Mouse (Mus musculus): ENCODE results near the gene Ccnd3. TPM values are rescaled to one million over a fixed set of nuclear protein-coding genes. Genes with fewer than 3 reads are reported as not detected.
A peak's percentile ranks its signal among the peaks of the same experiment; 100 is the strongest.
"Not testable (repeated sequence)": the region's sequence is repeated elsewhere in the genome, so short reads cannot be mapped to it uniquely, and the experiment has no call there.

Gene Ccnd3
- total RNA-seq, 1 experiment from 2014 or later: 232 TPM

- ATAC-seq (ENCODE audit: extremely low read depth, insufficient number of reproducible peaks, low FRiP score, poor library complexity, severe bottlenecking): no peak
Measured at GRCm38 (mm10) chr17:47572436-47572835, 67.6 kb downstream of the Ccnd3 start.

GRCm38 (mm10) chr17:47574028-47574427, 69.2 kb downstream of the Ccnd3 start:
- ATAC-seq (ENCODE audit: extremely low read depth, insufficient number of reproducible peaks, low FRiP score, poor library complexity, severe bottlenecking): no peak

- no peak for ATAC-seq (ENCODE audit: extremely low read depth, insufficient number of reproducible peaks, low FRiP score, poor library complexity, severe bottlenecking)
Measured at GRCm38 (mm10) chr17:47574830-47575229, 70.0 kb downstream of the Ccnd3 start.

GRCm38 (mm10) chr17:47578655-47579054, 73.8 kb downstream of the Ccnd3 start:
- ATAC-seq (ENCODE audit: extremely low read depth, insufficient number of reproducible peaks, low FRiP score, poor library complexity, severe bottlenecking): no peak

GRCm38 (mm10) chr17:47580962-47581361, 76.1 kb downstream of the Ccnd3 start:
- no peak for ATAC-seq (ENCODE audit: extremely low read depth, insufficient number of reproducible peaks, low FRiP score, poor library complexity, severe bottlenecking)

- no peak for ATAC-seq (ENCODE audit: extremely low read depth, insufficient number of reproducible peaks, low FRiP score, poor library complexity, severe bottlenecking)
Measured at GRCm38 (mm10) chr17:47588517-47588916, 83.7 kb downstream of the Ccnd3 start.

GRCm38 (mm10) chr17:47591073-47591472, 86.2 kb downstream of the Ccnd3 start:
- no peak for ATAC-seq (ENCODE audit: extremely low read depth, insufficient number of reproducible peaks, low FRiP score, poor library complexity, severe bottlenecking)

GRCm38 (mm10) chr17:47593215-47593853, 88.5 kb downstream of the Ccnd3 start:
- ATAC-seq (ENCODE audit: extremely low read depth, insufficient number of reproducible peaks, low FRiP score, poor library complexity, severe bottlenecking): peak; percentile 81

GRCm38 (mm10) chr17:47593854-47594182, 89.0 kb downstream of the Ccnd3 start:
- no peak for ATAC-seq (ENCODE audit: extremely low read depth, insufficient number of reproducible peaks, low FRiP score, poor library complexity, severe bottlenecking)

GRCm38 (mm10) chr17:47594183-47594968, 89.5 kb downstream of the Ccnd3 start:
- no peak for ATAC-seq (ENCODE audit: extremely low read depth, insufficient number of reproducible peaks, low FRiP score, poor library complexity, severe bottlenecking)

GRCm38 (mm10) chr17:47594969-47595247, 90.1 kb downstream of the Ccnd3 start:
- ATAC-seq (ENCODE audit: extremely low read depth, insufficient number of reproducible peaks, low FRiP score, poor library complexity, severe bottlenecking): no peak

- ATAC-seq (ENCODE audit: extremely low read depth, insufficient number of reproducible peaks, low FRiP score, poor library complexity, severe bottlenecking): peak; percentile 27; the same call in 1 of the 2 replicates
Measured at GRCm38 (mm10) chr17:47595248-47596161, 90.7 kb downstream of the Ccnd3 start.

GRCm38 (mm10) chr17:47596162-47596838, 91.4 kb downstream of the Ccnd3 start:
- ATAC-seq (ENCODE audit: extremely low read depth, insufficient number of reproducible peaks, low FRiP score, poor library complexity, severe bottlenecking): no peak

- ATAC-seq (ENCODE audit: extremely low read depth, insufficient number of reproducible peaks, low FRiP score, poor library complexity, severe bottlenecking): no peak
Measured at GRCm38 (mm10) chr17:47596839-47597164, 92.0 kb downstream of the Ccnd3 start.

GRCm38 (mm10) chr17:47597261-47597660, 92.4 kb downstream of the Ccnd3 start:
- no peak for ATAC-seq (ENCODE audit: extremely low read depth, insufficient number of reproducible peaks, low FRiP score, poor library complexity, severe bottlenecking)

GRCm38 (mm10) chr17:47597838-47598579, 93.2 kb downstream of the Ccnd3 start:
- peak; percentile 23; the same call in 1 of the 2 replicates for ATAC-seq (ENCODE audit: extremely low read depth, insufficient number of reproducible peaks, low FRiP score, poor library complexity, severe bottlenecking)

- not testable (repeated sequence) for ATAC-seq (ENCODE audit: extremely low read depth, insufficient number of reproducible peaks, low FRiP score, poor library complexity, severe bottlenecking)
Measured at GRCm38 (mm10) chr17:47598580-47599304, 93.9 kb downstream of the Ccnd3 start.

All from neutrophil, adult 5-6 weeks (primary cell).